Mouse (Mus musculus) thymus, adult 2 months (tissue): ENCODE data around the gene Tas1r2. TPM values are rescaled to one million over a fixed set of nuclear protein-coding genes. Genes with fewer than 3 reads are reported as not detected.

ENCODE experiments used
- DNase-seq: peaks from one replicate; pipeline ENCODE4 v3.0.0; 2021
- H3K27ac ChIP-seq: fragments of 200-500 bp; 2 replicates; pipeline ENCODE4 v1.5.1; 2012; ENCODE audit warnings: low read length, control low read depth; ENCODE audit not compliant: control insufficient read depth, insufficient read depth
- H3K27me3 ChIP-seq: fragments of 200-500 bp; 2 replicates; pipeline ENCODE4 v1.6.1; 2012; ENCODE audit warnings: mild to moderate bottlenecking, low read length, moderate library complexity, mixed read lengths; ENCODE audit not compliant: control insufficient read depth, insufficient read depth
- H3K36me3 ChIP-seq: fragments of 200-500 bp; 2 replicates; pipeline ENCODE4 v1.6.1; 2012; ENCODE audit warnings: mild to moderate bottlenecking, low read length, moderate library complexity; ENCODE audit not compliant: control insufficient read depth, insufficient read depth
- H3K4me1 ChIP-seq: fragments of 200-500 bp; replicated peaks from 2 replicates; pipeline ENCODE4 v1.6.1; 2012; ENCODE audit warnings: low read length; ENCODE audit not compliant: control insufficient read depth, insufficient read depth
- H3K4me3 ChIP-seq: fragments of 200-500 bp; 2 replicates; pipeline ENCODE4 v1.5.1; 2012; ENCODE audit warnings: mild to moderate bottlenecking, low read length, control low read depth, moderate library complexity; ENCODE audit not compliant: control insufficient read depth, insufficient read depth
- CTCF ChIP-seq: fragments of 200-500 bp; IDR thresholded peaks from 2 replicates; pipeline ENCODE4 v1.5.1; 2012; ENCODE audit warnings: mild to moderate bottlenecking, control low read depth, low read length, moderate library complexity, borderline replicate concordance; ENCODE audit not compliant: control insufficient read depth, poor library complexity, insufficient read depth; ENCODE audit errors: extremely low read depth
- POLR2A ChIP-seq: fragments of 200-500 bp; IDR thresholded peaks from 2 replicates; pipeline ENCODE4 v1.6.1; 2012; ENCODE audit warnings: mild to moderate bottlenecking, low read length, control low read depth, moderate library complexity; ENCODE audit not compliant: control insufficient read depth, poor library complexity, insufficient read depth; ENCODE audit errors: extremely low read depth
- WGBS: fragments of 180-500 bp; shearing (Covaris S2); methylation state at CpG from one replicate; pipeline ENCODE4 v1.1.7; 2018; 5-methylcytosine and 5-hydroxymethylcytosine counted together
- polyA plus RNA-seq: library from polyadenylated mRNA; depleted of rRNA; stranded (reverse); fragments of >200 nt; gene quantifications from 2 replicates; pipeline ENCODE4 v1.2.3, GENCODE M21; 2012

Gene Tas1r2
- polyA plus RNA-seq, 1 experiment, result 0.05 TPM

DNA sequence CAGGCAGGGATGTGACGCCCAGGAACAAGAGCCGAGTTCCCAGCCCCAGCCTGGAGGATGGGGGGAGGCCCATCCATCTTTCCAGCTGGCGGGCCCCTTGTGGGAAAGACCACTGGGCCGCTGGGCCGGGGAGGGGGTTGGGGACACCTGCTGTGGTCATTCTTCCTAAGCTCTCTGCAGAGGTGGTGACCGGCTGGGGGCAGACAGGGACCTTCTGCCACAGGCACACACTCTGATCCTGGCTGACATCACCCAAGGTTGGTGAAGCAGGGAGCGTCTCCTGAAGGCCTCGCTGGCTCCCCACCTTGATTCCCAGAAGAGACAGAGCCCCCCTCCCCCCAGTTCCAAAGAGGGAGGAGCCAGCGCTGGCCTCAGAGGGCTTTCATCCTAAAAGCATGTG is 44.4 kb downstream of the Tas1r2 start:
- no peak for DNase-seq
- no peaks in the 10 kb centered on the region for H3K36me3 ChIP-seq
- TF ChIP-seq CTCF (no peak), POLR2A (no peak)
- H3K4me1 ChIP-seq, result no peaks in the 10 kb centered on the region
- no peak overlapping the region for H3K4me3 ChIP-seq
- WGBS, result 25% methylated on average over 9 of the region's 9 CpGs
- H3K27ac ChIP-seq, result no peak overlapping the region
- no peaks in the 10 kb centered on the region; the same call in 1 of the 2 replicates for H3K27me3 ChIP-seq

DNA sequence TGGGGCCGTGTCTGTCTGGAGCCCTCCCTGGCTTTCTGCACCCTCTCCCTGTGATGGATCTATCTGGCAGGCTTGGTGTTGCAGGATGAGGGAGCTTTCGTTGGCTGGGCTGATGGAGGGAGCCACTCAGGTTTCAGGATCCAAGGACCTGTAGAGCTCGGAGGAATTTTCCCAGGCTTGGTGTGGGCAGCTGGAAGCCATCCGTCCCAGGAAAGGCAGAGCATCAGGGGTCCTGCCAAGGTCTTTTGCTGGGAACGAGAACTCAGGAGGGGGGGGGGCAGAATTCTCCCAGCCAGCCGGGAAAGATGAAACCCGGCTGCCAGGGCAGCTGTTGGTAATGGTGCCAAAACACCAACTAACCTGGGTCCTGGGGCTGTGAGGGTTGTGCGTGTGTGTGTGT is 45.3 kb downstream of the Tas1r2 start:
- WGBS, result 88% methylated on average over 8 of the region's 8 CpGs
- H3K4me3 ChIP-seq, result no peak overlapping the region
- TF ChIP-seq CTCF (no peak), POLR2A (no peak)
- DNase-seq, result no peak
- H3K4me1 ChIP-seq, result no peaks in the 10 kb centered on the region
- H3K27ac ChIP-seq, result no peak overlapping the region
- H3K27me3 ChIP-seq, result no peaks in the 10 kb centered on the region; the same call in 1 of the 2 replicates
- no peaks in the 10 kb centered on the region for H3K36me3 ChIP-seq

DNA sequence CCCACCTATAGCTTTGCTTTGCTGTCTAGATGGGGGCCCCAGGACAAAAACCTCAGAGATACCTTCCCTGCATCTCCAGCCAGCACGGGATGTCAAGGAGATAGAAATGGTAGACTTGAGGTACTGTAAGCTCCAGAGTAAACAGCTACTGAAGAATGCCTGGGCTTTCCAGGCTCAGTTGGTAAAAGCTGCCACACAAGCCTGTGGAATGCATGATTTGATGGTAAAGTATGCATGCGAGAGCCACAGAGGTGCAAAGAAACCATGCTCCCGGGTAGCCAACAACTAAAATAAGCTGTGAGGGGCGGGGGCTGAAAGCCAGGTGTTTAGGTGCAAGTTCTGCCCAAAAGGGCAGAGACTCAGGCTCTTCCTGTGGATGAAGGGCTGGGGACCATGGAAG is 49.6 kb downstream of the Tas1r2 start:
- no peak overlapping the region for H3K27ac ChIP-seq
- no peaks in the 10 kb centered on the region for H3K36me3 ChIP-seq
- no peaks in the 10 kb centered on the region for H3K4me1 ChIP-seq
- H3K27me3 ChIP-seq, result no peaks in the 10 kb centered on the region
- WGBS, result 64% methylated on average over 4 of the region's 4 CpGs
- TF ChIP-seq POLR2A (no peak), CTCF (no peak)
- no peak for DNase-seq
- no peak overlapping the region for H3K4me3 ChIP-seq

DNA sequence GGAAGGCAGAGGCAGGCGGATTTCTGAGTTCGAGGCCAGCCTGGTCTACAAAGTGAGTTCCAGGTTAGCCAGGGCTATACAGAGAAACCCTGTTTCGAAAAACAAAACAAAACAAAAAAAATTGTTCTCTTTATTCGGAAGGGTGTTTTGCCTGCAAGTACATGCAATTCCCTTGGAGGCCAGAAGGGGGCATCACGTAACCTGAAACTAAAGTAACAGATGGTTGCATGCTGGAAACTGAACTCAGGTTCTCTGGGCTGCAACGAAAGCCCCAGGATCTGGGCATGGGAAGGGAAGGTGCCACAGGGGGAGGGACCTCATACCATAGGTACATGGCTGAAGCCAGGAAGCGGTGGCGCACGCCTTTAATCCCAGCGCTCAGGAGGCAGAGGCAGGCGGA is 50.1 kb downstream of the Tas1r2 start:
- TF ChIP-seq CTCF (no peak), POLR2A (no peak)
- Histone ChIP-seq H3K27ac (no peak overlapping the region), H3K36me3 (no peaks in the 10 kb centered on the region), H3K4me3 (no peak overlapping the region), H3K4me1 (no peaks in the 10 kb centered on the region), H3K27me3 (no peaks in the 10 kb centered on the region)
- 88% methylated on average over 11 of the region's 11 CpGs for WGBS
- peak; percentile 17 for DNase-seq

DNA sequence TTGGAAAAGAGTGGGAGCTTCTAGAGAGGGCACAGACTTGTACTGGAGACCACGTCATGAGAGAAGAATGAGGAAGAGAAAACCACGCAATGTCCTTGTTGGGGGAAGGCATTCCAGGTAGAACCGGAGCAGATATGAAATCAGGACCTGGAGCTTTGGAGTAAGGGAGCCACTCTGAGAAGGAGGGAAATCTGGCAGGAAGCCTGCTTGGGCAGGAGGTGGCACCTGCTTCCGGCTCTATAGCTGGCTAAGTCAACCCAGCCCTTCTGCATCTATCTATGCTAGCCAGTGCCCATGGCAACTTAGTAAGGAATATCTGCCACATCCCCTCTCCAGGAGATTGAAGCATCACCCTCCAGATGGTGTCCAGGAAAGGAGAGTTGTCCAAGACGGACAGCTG is 52.6 kb downstream of the Tas1r2 start:
- H3K27ac ChIP-seq, result no peak overlapping the region
- TF ChIP-seq CTCF (no peak), POLR2A (no peak)
- WGBS, result 66% methylated on average over 5 of the region's 5 CpGs
- no peaks in the 10 kb centered on the region for H3K4me1 ChIP-seq
- no peaks in the 10 kb centered on the region for H3K36me3 ChIP-seq
- H3K27me3 ChIP-seq, result no peaks in the 10 kb centered on the region
- no peak overlapping the region for H3K4me3 ChIP-seq
- DNase-seq, result no peak

DNA sequence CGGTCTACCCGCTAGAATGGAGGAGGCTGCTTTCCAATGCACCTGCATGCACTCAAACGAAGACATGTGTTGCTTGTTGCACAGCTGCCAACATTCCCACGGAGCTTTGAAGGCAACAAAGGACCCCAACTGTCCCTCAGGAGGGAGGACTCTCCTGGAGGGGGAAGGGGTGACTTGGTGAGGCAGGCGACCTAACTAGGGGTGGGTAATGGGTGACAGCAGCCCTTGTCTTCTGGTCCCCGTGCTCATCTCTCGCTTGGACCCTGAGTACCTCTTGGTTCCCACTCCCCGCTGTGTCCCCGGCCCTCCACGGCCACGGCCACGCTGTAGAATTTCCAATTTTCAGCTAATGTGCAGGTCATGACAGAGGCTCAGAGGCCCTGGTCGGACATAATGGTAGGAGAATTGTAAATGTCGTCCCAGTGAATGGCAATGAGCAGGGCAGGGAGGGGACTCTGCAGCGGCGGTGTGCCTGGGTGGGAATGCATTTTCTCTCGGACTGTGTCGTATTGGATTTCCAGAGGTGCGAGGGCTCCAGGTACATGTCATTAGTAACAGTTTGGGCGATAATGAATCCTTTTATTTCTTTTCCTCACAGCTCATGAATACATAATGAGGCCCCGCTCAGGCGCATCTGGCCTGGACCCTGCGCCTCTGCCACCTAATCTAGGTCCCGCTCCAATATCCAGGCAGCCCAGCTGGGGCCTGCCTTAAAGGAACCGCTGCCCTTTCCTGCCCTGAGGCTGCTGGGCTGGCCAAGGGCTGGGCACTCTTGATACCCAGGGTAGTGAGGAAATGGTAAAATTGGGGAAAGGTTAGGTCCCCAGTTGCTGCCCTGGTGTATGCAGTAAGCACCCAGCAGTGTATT is 57.4 kb downstream of the Tas1r2 start:
- H3K4me3 ChIP-seq, result no peak overlapping the region
- H3K36me3 ChIP-seq, result no peaks in the 10 kb centered on the region
- TF ChIP-seq CTCF (no peak), POLR2A (no peak)
- H3K4me1 ChIP-seq, result no peaks in the 10 kb centered on the region
- no peaks in the 10 kb centered on the region for H3K27me3 ChIP-seq
- no peak overlapping the region for H3K27ac ChIP-seq
- WGBS, result 66% methylated on average over 25 of the region's 25 CpGs
- no peak for DNase-seq
